Mouse (Mus musculus) liver, embryonic 11.5 days (tissue): ENCODE data around the gene Hoxb9. TPM values are rescaled to one million over a fixed set of nuclear protein-coding genes. Genes with fewer than 3 reads are reported as not detected.

Experiments used
- ATAC-seq: fragments of 200-750 bp; cut with Nextera tagmentation; replicated peaks from 2 replicates; pipeline ENCODE4 v1.8.0; 2017; ENCODE audit warnings: moderate number of reproducible peaks, mild to moderate bottlenecking, moderate TSS enrichment, moderate library complexity; ENCODE audit not compliant: low FRiP score
- DNase-seq: peaks from one replicate; pipeline ENCODE4 v3.0.0-alpha.2; 2017; ENCODE audit warnings: low spot score
- H3K27ac ChIP-seq: fragments of 300-500 bp; sonication (generic); 2 replicates; pipeline ENCODE4 v1.5.1; 2014; ENCODE audit warnings: mild to moderate bottlenecking, low read depth, low read length, control low read depth
- H3K27me3 ChIP-seq: fragments of 300-500 bp; sonication (generic); replicated peaks from 2 replicates; pipeline ENCODE4 v1.6.1; 2014; ENCODE audit warnings: low read length, mixed read lengths; ENCODE audit not compliant: control insufficient read depth, insufficient read depth
- H3K36me3 ChIP-seq: fragments of 300-500 bp; sonication (generic); 2 replicates; pipeline ENCODE4 v1.6.1; 2014; ENCODE audit warnings: mild to moderate bottlenecking, low read length, moderate library complexity, mixed read lengths; ENCODE audit not compliant: control insufficient read depth, insufficient read depth
- H3K4me1 ChIP-seq: fragments of 300-500 bp; sonication (generic); replicated peaks from 2 replicates; pipeline ENCODE4 v1.6.1; 2014; ENCODE audit warnings: low read length, mixed read lengths; ENCODE audit not compliant: control insufficient read depth, insufficient read depth
- H3K4me2 ChIP-seq: fragments of 300-500 bp; sonication (generic); 2 replicates; pipeline ENCODE4 v1.6.1; 2014; ENCODE audit warnings: mild to moderate bottlenecking, control low read depth, moderate library complexity
- H3K4me3 ChIP-seq: fragments of 300-500 bp; sonication (generic); 2 replicates; pipeline ENCODE4 v1.5.1; 2014; ENCODE audit warnings: low read depth, low read length, control low read depth
- H3K9ac ChIP-seq: fragments of 300-500 bp; sonication (generic); 2 replicates; pipeline ENCODE4 v1.6.1; 2014; ENCODE audit warnings: low read depth, low read length, control low read depth
- H3K9me3 ChIP-seq: fragments of 300-500 bp; sonication (generic); 2 replicates; pipeline ENCODE4 v1.6.1; 2016; ENCODE audit warnings: low read length, inconsistent platforms, mixed read lengths; ENCODE audit not compliant: control insufficient read depth
- WGBS: fragments of 180-500 bp; shearing (Covaris S2); extraction: QIAGEN DNeasy Blood & Tissue Kit; methylation state at CpG from one replicate; pipeline ENCODE4 v1.1.7; 2014; 5-methylcytosine and 5-hydroxymethylcytosine counted together
- polyA plus RNA-seq: library from polyadenylated mRNA; unstranded; fragments of >200 nt; fragmentation: Nextera tagmentation; extraction: Ambion mirVana; gene quantifications from 2 replicates; pipeline ENCODE4 v1.2.1, GENCODE M21; 2014

Hoxb9 gene
- polyA plus RNA-seq, 1 experiment from 2014 or later = 0.49 TPM

GRCm38 (mm10) chr11:96318368-96319070 lies 47.3 kb downstream of the Hoxb9 start:
- Histone ChIP-seq H3K27me3 (peaks cover 98% of the 10 kb centered on the region), H3K4me1 (peaks cover 8% of the 10 kb centered on the region; the same call in 1 of the 2 replicates), H3K4me2 (peak overlapping the region; percentile 69), H3K36me3 (no peaks in the 10 kb centered on the region), H3K9ac (peak overlapping the region; percentile 67), H3K9me3 (no peaks in the 10 kb centered on the region), H3K27ac (peak overlapping the region; percentile 83), H3K4me3 (peak overlapping the region; percentile 51)
- DNase-seq = no peak
- under 1% methylated on average over 36 of the region's 45 CpGs for WGBS
- ATAC-seq = peak; percentile 31; the same call in 1 of the 2 replicates

DNA sequence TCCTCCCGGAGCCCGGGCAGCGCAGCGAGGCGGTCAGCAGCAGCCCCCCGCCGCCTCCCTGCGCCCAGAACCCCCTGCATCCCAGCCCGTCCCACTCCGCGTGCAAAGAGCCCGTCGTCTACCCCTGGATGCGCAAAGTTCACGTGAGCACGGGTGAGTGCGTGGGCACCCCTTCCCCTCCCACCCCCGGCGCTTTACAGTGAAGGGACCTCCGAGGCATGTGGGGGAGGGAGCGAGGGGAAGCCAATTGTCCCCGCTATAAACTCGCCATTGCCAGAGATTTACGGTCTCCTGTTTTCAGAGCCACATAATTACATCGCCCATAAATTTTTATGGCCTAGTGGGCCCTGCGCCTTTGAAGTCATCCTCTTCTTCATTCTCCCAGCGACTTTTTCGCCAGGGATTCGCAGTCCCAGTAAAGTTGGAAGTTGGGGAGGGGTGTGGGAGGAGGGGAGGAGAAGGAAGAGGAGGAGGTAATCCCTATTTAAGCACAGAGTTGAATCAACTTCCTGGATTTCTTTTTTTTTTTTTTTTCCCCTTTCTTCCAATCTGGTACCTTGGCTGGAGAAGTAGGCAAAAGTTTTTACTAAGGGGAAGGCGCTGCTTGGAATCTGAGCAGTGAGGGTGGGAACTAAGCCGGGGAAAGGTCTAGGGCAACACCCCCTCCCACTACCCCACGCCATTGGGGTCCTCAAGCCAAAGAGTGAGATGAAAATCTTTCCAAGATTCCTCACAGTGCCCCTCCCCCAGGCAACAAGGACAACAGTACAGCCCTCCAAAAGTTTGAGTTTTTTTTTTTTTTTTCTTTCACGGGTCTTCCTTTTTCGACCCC lies 48.0 kb downstream of the Hoxb9 start:
- WGBS = under 1% methylated on average over 28 of the region's 34 CpGs
- peaks cover 96% of the 10 kb centered on the region for H3K27me3 ChIP-seq
- ATAC-seq (no peak), DNase-seq (no peak)
- no peaks in the 10 kb centered on the region for H3K36me3 ChIP-seq
- H3K9ac ChIP-seq = peak overlapping the region; percentile 67
- H3K4me1 ChIP-seq = 0 out of 2 replicates have a peak, but pooled peaks cover under 1% of the 10 kb centered on the region
- H3K4me2 ChIP-seq = peak overlapping the region; percentile 69
- peak overlapping the region; percentile 51 for H3K4me3 ChIP-seq
- H3K9me3 ChIP-seq = no peaks in the 10 kb centered on the region
- peak overlapping the region; percentile 83 for H3K27ac ChIP-seq

DNA sequence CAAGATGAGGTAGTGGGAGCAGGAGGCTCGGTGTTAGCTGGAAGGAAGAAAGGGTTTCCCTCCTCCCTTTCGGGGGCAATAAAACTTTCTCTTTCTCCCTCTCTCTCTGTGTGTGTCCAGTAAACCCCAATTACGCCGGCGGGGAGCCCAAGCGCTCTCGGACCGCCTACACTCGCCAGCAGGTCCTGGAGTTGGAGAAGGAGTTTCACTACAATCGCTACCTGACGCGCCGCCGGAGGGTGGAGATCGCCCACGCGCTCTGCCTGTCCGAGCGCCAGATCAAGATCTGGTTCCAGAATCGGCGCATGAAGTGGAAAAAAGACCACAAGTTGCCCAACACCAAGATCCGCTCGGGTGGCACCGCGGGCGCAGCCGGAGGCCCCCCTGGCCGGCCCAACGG lies 48.7 kb downstream of the Hoxb9 start:
- peak overlapping the region; percentile 69 for H3K4me2 ChIP-seq
- under 1% methylated on average over 29 of the region's 29 CpGs for WGBS
- peak overlapping the region; percentile 51 for H3K4me3 ChIP-seq
- H3K36me3 ChIP-seq = no peaks in the 10 kb centered on the region
- no peak for DNase-seq
- H3K27me3 ChIP-seq = peaks cover 96% of the 10 kb centered on the region
- no peak for ATAC-seq
- no peaks in the 10 kb centered on the region; the same call in 1 of the 2 replicates for H3K4me1 ChIP-seq
- peak overlapping the region; percentile 83 for H3K27ac ChIP-seq
- peak overlapping the region; percentile 64 for H3K9ac ChIP-seq
- no peaks in the 10 kb centered on the region for H3K9me3 ChIP-seq

- Histone ChIP-seq H3K36me3 (no peaks in the 10 kb centered on the region), H3K27ac (peak overlapping the region; percentile 83), H3K4me2 (peak overlapping the region; percentile 69), H3K27me3 (peaks cover 96% of the 10 kb centered on the region), H3K4me3 (peak overlapping the region; percentile 51), H3K9ac (peak overlapping the region; percentile 62), H3K4me1 (no peaks in the 10 kb centered on the region; the same call in 1 of the 2 replicates), H3K9me3 (no peaks in the 10 kb centered on the region)
- DNase-seq (no peak), ATAC-seq (no peak)
- 15% methylated on average over 17 of the region's 17 CpGs for WGBS
Observed at GRCm38 (mm10) chr11:96320688-96321087, 49.4 kb downstream of the Hoxb9 start.

DNA sequence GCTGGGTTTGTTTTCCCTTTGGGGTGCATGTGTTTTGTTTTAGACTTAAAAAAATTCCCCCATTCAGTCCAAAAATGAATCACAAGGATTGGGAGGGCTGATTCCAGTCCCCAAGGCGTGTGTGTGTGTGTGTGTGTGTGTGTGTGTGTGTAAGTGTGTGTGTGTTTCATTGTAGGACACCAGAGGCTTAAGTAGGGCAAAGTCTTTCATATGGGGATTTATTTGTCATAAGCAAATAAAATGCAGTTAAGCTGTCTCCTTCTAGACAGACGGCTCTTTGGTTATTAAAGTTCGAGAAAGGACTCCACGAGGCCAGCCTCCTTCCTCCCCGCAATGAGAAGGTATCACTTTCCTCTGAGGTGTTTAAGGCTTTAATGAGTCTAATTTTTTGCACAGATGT lies 50.6 kb downstream of the Hoxb9 start:
- no peaks in the 10 kb centered on the region for H3K9me3 ChIP-seq
- peaks cover 96% of the 10 kb centered on the region for H3K27me3 ChIP-seq
- ATAC-seq = no peak
- H3K27ac ChIP-seq = peak overlapping the region; percentile 24; the same call in 1 of the 2 replicates
- WGBS = 45% methylated on average over 5 of the region's 5 CpGs
- H3K4me3 ChIP-seq = 0 out of 2 replicates have a peak overlapping the region, but pooled peaks have one; percentile 5
- H3K4me2 ChIP-seq = peak overlapping the region; percentile 52
- H3K9ac ChIP-seq = peak overlapping the region; percentile 37; the same call in 1 of the 2 replicates
- peaks cover 4% of the 10 kb centered on the region; the same call in 1 of the 2 replicates for H3K4me1 ChIP-seq
- no peak for DNase-seq
- no peaks in the 10 kb centered on the region for H3K36me3 ChIP-seq

DNA sequence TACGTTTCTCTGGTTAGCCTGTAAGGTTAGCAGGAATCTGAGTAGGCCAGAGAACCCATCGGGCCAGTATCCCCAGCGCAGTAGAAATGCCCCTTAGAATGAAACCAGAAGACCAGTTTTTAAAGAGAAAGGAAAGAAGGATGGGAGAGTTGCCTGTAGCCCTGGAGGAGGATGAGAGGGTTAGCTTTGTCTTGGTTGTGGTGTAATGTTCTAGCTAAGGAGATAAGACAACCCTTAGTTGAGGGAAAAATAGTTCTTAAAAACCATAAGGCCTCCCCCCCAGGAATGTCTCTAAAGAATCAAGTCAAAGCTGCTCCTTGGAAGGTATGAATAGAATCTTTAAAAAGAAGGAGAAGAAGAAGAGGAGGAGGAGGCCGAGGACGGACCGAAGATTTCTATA lies 51.5 kb downstream of the Hoxb9 start:
- Histone ChIP-seq H3K9ac (0 out of 2 replicates have a peak overlapping the region, but pooled peaks have one; percentile 41), H3K9me3 (no peaks in the 10 kb centered on the region), H3K27me3 (peaks cover 96% of the 10 kb centered on the region), H3K27ac (peak overlapping the region; percentile 36; the same call in 1 of the 2 replicates), H3K4me1 (peaks cover 4% of the 10 kb centered on the region; the same call in 1 of the 2 replicates), H3K4me2 (peak overlapping the region; percentile 52), H3K4me3 (0 out of 2 replicates have a peak overlapping the region, but pooled peaks have one; percentile 11), H3K36me3 (no peaks in the 10 kb centered on the region)
- DNase-seq (no peak), ATAC-seq (no peak)
- WGBS = 30% methylated on average over 6 of the region's 6 CpGs

- ATAC-seq = no peak
- Histone ChIP-seq H3K4me2 (peak within 1 kb of the TSS; percentile 52), H3K9ac (peak within 1 kb of the TSS; percentile 52; the same call in 1 of the 2 replicates), H3K27ac (peak within 1 kb of the TSS; percentile 36), H3K36me3 (no peaks in the 10 kb centered on the region), H3K4me3 (peak within 1 kb of the TSS; percentile 27), H3K4me1 (peaks cover 4% of the 10 kb centered on the region; the same call in 1 of the 2 replicates), H3K9me3 (no peaks in the 10 kb centered on the region), H3K27me3 (peaks cover 96% of the 10 kb centered on the region)
- 39% methylated on average over 10 of the region's 10 CpGs for WGBS
- DNase-seq = no peak
Observed at GRCm38 (mm10) chr11:96323154-96323553, 51.9 kb downstream of the Hoxb9 start, which contains the start of gene Hoxb3. Gene Hoxb3 (plus strand): TSS chr11:96323326.

DNA sequence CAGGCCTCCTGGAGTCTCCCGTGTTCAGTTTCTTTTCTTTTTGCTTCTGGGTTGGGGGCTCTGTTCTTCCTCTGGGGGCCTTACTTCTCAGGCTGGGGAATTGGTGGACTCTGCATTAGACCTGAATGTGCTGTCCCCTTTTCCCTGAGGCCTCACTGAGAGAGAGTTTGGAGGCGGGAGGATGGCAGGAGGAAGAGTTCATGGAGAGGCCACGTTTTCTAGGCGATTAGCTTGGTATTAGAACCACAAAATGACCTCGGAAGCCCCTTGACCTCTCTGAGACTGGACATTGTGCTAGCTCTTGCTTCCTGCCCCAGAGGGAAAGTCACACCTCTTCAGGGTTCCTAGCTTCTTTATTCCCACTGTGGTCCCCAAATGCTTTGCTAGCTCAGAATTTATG lies 52.9 kb downstream of the Hoxb9 start:
- Histone ChIP-seq H3K9ac (peak overlapping the region; percentile 52; the same call in 1 of the 2 replicates), H3K4me2 (peak overlapping the region; percentile 52), H3K27me3 (peaks cover 96% of the 10 kb centered on the region), H3K27ac (peak overlapping the region; percentile 55; the same call in 1 of the 2 replicates), H3K36me3 (no peaks in the 10 kb centered on the region), H3K4me3 (peak overlapping the region; percentile 27), H3K4me1 (peaks cover 4% of the 10 kb centered on the region; the same call in 1 of the 2 replicates), H3K9me3 (no peaks in the 10 kb centered on the region)
- ATAC-seq = no peak
- no peak for DNase-seq
- 10% methylated on average over 5 of the region's 5 CpGs for WGBS
